Mouse (Mus musculus): Measurements from ENCODE around the gene Pcx. TPM values are rescaled to one million over a fixed set of nuclear protein-coding genes. Genes with fewer than 3 reads are reported as not detected.

Pcx gene
- total RNA-seq, 2 experiments from 2014 or later: 36.9 to 43.8 TPM

DNA sequence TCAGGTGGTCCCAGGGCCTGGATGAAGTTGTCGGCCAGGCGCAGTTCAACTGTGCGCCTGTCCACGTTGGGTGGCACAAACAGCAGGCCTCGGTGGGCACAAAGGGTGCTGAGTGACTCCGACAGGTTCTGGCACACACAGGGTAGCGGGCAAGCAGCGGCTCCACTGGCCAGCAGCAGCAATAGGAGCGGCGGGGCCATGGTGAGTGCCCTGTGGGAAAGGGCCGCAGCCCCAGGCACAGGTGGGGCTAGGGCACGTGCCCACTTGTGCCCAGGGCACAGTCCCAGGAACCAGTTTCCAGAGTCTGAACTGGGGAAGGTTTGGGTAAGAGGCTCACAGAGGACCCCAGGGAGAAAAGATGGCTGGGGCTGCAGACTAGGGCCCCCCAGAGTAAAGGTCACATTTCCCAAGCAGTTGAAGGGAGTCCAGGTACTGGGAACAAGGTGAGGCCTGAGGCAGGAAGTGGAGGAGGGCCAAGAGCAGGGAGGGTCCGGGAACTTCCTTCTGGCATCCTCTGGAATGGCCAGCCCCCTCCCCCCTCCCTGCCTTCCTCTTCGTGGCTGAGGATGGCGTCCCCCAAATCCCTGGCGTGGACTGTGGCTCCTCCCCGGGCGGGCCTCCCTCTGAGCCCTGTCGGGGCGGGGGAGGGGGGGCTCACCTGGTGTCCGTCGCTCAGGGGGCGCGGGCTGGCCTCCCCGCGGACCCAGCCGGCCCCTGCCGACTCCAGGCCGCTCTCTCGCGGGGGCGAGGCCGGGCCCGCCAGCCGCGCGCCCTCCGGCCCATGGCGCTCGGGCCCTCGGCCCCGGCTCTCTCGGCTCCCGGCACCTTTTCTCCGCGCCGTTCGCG, 104.3 kb downstream of the Pcx start:
- DNase-seq: no peak
- intact Hi-C loops (cut with DNase I): no loop called here

DNA sequence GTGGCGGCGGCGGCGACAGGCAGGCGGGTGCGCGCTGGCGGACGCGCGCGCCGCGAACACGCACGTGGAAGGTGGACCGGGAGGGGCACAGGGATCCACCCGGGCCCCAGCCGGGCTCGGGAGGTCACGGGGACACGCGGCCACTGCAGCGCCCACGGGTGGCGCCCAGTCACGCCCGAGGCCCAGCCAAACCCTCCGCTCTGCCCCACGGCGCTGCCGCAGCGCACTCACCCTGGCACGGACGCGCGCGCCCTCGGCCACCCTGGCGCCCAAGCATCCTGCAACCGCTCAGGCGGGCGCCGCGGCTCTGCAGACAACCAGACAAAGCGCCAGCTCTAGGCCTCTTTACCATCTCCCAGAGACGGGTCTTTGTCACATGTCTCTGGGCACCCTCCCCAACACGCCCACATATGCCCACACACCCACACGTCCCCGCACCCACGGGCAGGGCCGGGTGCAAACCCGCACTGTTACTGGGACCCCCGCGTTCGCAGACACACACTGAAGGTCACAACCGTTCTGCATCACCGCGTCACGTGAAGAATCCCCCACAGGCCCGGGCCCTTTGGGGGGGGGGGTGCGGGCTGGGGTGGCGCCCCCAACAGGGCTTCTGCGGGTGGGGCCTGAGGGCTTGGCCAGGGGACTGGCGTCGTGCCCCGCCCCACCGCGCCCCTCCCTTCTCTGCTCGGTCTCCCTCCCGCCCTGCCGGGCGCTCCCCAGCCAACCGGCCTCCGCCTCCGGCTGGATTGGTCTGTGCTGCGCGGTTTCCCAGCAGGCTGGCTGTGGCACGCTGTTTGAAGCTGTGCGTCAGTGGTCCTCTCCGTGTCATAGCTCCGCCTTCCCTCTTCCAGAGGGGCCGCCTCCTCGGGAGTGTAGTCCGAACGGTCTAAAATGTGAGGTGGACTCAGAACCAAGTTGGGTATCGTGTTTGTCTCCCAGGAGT, 105.2 kb downstream of the Pcx start, which contains the start of gene Lrfn4:
TSS of gene Lrfn4 (minus strand) at position 517 of the 943 bp plus-strand sequence.
- intact Hi-C loops (cut with DNase I): no loop called here
- DNase-seq: peak; percentile 73 to 81

DNA sequence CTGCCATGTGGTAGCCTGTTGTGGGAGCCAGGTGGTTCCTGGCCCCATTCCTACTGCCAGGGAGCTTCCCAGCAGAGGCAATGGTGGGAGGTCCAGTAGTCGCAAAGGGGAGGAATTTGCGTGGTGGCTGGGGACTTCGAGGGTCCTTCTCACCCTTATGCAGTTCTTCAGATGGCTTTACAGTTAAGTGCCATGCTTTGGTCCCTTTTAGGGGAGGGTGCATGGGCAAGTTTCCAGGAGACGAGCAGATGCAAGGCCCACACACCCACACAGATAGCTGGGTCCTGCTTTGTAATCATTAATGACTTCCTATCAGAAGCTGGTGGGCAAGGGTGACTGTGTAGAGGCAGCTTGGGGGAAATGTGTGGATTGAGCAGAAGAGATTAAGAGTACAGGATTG, 106.3 kb downstream of the Pcx start:
- intact Hi-C loops (cut with DNase I): no loop called here
- DNase-seq: no peak

DNA sequence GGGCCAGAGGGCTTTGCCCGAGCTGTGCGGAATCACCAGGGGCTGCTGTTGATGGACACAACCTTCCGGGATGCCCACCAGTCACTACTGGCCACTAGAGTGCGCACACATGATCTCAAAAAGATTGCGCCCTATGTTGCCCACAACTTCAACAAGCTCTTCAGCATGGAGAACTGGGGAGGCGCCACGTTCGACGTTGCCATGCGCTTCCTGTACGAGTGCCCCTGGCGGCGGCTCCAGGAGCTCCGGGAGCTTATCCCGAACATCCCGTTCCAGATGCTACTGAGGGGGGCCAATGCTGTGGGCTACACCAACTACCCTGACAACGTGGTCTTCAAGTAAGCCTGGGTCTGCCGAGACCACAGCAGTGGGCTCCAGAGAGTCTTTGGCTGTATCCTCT, 107.9 kb downstream of the Pcx start:
- DNase-seq: no peak
- intact Hi-C loops (cut with DNase I): no loop called here

DNA sequence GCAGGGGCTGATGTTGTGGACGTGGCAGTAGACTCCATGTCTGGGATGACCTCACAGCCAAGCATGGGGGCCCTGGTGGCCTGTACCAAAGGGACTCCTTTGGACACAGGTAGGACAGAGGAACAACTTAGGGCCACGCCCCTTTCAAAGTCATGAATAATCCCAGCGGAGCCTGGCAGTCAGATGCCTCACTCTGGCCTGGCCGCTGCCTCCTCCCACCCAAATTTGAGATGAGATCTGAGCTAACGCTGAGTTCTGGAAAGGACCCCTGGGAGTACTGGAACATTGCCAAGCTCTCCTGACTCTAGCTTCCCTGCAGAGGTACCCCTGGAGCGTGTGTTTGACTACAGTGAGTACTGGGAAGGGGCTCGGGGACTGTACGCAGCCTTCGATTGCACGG, 109.2 kb downstream of the Pcx start:
- DNase-seq: no peak
- intact Hi-C loops (cut with DNase I): no loop called here

DNA sequence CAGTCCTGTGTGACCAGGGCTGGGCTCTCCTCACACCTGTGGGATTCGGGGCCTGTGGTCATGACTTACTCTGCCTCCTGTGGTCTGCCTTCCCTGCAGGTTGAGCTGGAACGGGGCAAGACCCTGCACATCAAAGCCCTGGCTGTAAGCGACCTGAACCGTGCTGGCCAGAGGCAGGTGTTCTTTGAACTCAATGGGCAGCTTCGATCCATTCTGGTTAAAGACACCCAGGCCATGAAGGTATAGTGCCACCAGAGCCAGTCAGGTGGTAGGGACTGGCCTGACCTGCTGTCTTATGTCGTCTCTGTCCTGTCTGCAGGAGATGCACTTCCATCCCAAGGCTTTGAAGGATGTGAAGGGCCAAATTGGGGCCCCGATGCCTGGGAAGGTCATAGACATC, 110.4 kb downstream of the Pcx start:
- DNase-seq: no peak
- intact Hi-C loops (cut with DNase I): no loop called here

DNA sequence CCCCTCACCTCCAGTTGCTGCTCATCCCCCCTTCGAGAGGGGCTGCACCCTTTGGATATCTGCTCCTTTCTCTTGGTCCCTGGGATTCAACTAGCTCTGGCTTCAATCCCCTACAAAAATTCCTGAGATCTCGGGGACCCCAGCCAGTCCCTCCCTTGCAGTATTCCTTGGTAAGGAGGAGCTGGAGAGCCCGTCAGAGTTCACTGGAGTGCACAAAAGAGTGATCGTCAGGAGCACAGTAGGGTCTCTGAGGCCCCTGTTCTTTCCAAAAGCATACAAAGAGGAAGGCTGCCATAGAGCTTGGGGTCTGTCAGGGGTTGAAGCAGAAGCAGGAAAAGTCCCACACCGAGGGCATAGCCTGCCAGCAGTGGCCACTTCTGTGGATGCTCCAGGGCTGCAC, 112.5 kb downstream of the Pcx start:
- DNase-seq: no peak
- intact Hi-C loops (cut with DNase I): no loop called here

DNA sequence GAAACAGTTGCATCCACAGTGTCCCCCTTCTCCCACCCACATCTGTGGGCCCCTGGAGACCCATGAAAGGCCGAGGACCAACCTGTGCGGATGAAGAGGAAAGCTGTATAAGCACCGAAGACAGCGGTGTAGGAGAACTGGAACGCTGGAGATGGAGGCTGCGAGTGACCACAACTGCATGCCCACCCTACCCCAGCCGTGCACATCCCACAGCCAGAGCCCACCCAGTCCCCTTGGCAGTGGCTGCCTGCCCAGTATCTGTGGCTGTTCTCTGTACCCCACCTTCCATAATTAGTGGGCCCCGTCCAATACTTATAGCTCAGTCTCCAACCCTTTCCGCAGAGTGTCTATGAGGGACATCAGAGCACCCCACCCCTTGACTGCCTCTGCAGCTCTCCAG, 113.1 kb downstream of the Pcx start:
- DNase-seq: no peak
- intact Hi-C loops (cut with DNase I): no loop called here

DNA sequence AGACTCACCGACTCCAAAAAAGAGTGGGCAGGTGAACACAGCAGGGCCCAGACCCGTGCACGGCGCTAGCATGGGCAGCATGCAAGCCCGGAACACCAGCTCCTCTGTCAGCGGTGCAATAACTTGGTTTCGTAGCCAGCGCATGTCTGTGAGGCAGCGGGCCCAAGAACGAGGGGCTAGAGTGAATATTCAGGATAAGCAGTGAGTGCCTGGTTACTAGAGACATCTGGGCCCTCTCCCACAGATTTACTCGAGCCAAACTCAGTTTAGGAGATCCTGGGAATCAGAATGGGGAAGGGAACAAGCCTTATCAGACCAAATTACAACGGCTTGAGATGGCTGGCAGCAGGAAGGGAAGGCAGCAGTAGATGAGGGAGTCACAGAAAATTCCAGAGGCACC, 113.7 kb downstream of the Pcx start:
- intact Hi-C loops (cut with DNase I): no loop called here
- no peak for DNase-seq

DNA sequence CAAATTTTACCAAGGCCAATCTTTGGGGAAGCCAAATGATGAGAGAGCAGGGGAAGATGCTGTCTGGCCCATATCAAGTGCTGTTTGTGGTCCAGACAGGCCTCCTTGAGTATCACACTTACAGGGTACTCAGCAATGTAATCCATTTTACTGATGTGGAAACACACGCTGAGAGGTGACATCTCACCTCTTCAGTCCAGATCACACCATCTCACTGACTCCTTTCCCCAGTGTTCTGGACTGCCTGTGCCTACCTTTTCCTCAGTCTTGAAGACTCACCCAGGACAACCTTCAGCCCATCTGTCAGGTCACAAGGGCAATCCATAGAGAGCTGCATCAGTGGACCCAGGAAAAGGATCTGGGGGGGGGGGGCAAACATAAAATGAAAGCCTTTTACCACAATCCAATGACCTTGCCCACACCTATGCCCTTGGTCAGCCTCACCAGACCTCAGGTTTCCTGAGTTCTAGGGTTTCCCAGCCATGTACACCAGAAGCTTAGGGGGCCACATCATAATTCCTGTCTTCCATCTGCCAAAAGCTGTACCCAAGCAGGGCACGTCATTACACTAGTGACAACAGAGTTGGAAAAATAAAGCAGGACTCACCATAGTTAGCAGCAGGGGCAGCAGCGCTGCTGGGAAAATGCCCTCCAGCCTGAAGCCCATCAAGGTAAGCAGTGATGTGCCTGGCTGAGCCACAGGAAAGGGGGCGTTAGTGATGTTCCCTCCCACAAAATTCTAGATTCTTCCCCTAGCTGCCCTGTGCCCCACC, 114.3 kb downstream of the Pcx start:
- intact Hi-C loops (cut with DNase I): loop anchor here (5.0 kb wide), 2 partner anchors 127 to 343 kb away; partner anchors contain the start of gene 2010003K11Rik
- DNase-seq: no peak

DNA sequence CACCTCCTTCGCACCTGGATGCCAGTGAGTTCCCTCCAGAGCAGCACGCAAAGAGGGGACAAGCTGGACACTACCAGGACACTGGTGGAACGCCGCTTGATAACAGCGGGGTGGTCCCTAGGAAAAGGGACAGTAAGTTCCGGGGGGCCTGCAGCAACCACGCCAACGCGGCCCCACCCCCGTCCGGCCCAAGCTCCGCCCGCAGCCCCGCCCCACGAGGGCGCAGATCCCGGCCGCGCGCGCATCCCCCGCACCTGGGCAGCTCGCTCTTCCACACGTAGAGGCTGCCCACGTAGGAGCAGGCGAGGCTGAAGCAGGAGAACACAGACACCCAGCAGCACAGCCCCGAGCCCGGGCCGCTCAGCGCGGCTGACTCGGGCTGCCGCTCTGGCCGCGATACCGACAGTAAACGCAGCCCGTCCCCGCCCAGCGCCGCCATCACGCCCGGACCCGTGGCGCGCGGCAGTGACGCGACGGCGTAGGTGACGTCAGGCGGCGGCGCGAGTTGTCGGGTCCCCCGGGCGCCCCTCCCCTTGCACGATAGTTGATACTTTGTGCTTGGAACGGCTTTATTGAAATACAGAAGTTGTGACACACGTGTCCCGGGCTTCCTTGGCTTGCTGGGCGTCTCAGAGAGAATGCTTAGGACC, 115.0 kb downstream of the Pcx start, which contains the start of gene Rce1:
TSS of gene Rce1 (minus strand) at position 463 of the 650 bp plus-strand sequence.
- DNase-seq: peak; percentile 90 to 94
- intact Hi-C loops (cut with DNase I): loop anchor here (5.0 kb wide), 2 partner anchors 128 to 342 kb away; partner anchors contain the start of gene 2010003K11Rik

DNA sequence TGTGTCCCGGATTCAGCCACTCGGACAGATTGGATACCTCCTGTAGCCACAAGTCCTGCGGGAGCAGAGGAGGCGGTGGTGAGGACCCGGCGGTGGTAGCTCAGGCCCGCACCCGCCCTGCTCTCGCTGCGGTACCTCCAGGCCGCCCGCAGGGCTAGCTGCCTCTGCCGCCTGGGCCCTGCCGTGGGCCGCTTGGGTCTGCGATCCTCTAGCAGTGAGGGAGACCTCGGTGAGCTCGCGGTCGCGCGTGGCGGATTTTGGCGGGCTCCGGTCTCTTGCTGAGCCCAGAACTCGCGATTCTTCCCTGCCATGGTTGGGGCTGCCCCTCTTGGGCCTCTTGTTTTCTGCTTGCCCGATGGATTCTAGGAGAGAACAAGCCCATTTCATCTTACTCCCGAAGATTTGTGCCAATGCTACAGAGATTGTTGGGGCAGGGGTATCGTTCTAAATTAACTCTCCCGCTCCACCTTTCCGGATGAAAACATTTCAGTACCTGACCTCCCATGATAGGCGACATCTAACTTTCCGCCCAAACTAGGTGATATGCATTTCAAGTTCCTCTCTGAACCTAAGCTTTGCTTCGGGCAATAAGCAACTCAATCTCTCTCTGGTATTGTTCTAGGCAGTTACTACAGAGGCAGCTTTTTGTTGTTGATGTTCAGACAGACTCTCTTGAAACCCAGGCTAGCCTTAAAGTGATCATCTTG, 115.7 kb downstream of the Pcx start:
- intact Hi-C loops (cut with DNase I): loop anchor here (5.0 kb wide), 2 partner anchors 129 to 341 kb away; partner anchors contain the start of gene 2010003K11Rik
- no peak for DNase-seq

DNA sequence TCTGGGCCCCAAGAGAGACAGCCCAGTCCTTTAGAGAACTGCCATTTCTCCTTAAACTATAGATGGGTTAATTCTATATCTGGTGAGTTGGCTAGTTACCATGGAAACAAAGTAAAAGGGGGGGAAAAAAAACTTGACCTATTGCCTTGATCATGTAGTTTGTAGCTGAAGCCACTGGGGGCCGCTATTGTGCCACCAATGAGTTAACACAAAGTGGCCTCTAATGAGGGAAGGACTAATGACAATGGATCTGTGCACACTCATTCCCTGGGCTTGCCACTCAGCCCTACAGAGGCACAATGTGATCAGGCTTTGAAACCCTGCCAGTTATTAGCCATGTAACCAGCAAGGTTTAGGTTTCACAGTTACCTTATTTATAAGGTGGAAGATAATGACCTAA, 118.5 kb downstream of the Pcx start:
- intact Hi-C loops (cut with DNase I): loop anchor here (1.0 to 5.0 kb wide), 4 partner anchors 111 to 338 kb away; partner anchors contain the start of gene 2010003K11Rik
- DNase-seq: peak; percentile 52 to 70

DNA sequence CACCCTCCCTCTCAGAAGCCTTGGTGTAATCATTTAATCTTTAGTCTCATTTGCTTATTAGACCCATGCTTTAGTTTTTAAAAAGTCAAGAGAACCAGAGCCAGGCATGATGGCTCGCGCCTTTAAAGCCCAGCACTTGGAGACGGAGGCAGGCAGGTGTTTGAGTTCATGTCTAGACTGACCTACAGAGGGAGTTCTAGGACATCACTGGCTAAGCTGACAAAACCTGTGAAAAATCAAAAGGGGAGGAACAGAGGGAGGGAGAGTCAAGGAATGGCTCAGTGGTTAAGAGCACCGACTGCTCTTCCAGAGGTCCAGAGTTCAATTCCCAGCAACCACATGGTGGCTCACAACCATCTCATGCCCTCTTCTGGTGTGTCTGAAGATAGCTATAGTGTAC, 125.7 kb downstream of the Pcx start:
- DNase-seq: no peak
- intact Hi-C loops (cut with DNase I): no loop called here

DNA sequence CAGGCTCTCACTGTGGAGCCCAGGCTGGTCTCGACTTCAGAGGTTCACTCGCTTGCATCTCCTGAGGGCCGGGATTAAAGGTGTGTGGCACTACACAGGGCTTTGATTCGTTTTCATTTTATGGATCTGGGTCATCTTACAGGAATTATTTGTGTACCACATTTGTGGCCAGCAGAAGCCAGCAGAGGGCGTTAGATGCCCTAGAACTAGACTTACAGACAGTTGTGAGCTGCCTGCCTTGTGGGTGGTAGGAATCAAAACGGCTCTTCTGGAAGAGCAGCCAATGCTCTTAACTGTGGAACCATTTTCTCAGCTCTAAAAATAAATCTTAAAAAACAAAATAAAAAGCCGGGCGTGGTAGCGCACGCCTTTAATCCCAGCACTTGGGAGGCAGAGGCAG, 134.0 kb downstream of the Pcx start:
- DNase-seq: no peak
- intact Hi-C loops (cut with DNase I): no loop called here

DNA sequence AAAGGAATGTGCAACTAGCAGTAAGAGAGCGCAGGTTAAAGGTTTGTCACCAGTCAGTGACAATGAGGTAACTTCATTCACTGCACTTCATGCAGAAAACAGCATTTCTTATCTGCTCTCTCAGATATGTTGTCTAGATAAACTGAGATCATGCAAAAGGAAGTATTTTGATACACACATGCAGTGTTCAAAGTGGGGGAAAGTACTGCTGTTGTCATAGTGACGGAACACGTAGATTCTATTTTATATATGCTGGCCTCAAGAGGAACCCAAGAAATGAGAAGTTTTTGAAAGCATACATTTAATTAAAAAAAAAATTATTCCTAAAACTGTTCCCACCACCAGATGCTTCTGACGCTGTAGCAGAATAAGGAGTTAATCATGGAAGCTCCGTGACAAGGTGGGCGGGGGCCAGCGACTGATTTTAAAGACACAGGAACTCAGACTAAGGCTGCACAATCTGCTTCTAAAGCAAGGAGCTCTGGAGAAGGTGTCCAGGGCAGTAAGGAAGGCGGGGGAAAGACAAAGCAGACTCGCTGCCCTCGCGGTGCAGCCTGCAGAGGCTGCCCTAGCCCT, 136.7 kb downstream of the Pcx start:
- no peak for DNase-seq
- intact Hi-C loops (cut with DNase I): no loop called here

DNA sequence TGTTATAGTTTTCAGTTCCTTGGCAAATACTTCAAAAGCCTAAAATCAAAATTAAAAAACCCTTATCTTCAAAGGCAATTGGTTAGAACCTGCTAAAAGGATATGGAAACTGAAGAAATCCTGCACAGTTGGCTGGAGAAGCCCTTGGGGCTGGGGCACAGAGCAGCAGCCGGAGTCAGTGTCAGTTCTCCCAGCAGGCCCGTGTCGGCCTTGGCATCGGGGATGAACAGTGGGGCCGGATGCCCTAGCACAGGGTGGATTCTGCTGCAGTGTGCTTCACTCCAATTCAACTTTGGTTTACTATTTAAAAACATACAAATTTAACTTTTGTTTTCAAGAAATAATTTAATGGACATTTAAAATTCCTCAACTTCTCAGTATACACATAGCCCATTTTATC, 147.9 kb downstream of the Pcx start:
- intact Hi-C loops (cut with DNase I): no loop called here
- DNase-seq: no peak

DNA sequence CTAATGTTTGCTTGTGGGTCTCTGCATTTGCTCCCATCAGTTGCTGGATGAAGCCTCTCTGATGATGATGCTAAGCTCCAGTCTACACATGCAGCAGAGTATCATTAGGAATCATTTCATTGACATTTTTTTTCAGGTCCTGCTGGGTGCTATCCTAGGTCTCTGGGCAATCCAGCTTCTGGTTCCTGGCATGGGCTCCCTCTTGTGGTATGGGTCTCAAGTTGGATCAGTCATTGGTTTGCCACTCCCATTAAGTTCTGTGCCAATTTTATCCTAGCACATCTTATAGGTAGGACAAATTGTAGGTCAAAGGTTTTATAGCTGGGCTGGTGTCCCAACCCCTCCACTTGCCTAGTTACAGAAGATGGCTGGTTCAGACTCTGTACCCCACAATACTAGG, 156.5 kb downstream of the Pcx start:
- intact Hi-C loops (cut with DNase I): no loop called here
- no peak for DNase-seq

DNA sequence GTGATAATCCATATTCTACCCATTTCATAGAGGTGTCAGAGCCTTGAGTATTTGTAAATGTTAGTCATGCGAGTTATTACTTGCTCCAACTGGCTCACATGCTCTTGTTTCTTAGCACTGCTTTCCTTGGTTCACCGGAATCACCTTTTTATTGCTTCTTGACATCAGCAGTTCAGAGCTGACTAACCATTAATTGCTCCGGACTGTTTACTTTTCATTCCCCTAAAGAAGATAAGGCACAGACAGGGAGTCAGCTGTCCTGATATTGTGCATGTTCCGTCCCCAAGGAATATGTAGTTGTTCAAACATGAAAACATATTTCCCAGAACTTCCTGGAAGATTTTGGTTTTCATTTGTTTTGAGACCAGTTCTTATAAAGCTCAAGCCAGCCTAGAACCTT, 160.5 kb downstream of the Pcx start:
- intact Hi-C loops (cut with DNase I): no loop called here
- no peak for DNase-seq
